Comparison of ENCODE assay signal across 8 mouse cellular contexts in the genomic region with DNA sequence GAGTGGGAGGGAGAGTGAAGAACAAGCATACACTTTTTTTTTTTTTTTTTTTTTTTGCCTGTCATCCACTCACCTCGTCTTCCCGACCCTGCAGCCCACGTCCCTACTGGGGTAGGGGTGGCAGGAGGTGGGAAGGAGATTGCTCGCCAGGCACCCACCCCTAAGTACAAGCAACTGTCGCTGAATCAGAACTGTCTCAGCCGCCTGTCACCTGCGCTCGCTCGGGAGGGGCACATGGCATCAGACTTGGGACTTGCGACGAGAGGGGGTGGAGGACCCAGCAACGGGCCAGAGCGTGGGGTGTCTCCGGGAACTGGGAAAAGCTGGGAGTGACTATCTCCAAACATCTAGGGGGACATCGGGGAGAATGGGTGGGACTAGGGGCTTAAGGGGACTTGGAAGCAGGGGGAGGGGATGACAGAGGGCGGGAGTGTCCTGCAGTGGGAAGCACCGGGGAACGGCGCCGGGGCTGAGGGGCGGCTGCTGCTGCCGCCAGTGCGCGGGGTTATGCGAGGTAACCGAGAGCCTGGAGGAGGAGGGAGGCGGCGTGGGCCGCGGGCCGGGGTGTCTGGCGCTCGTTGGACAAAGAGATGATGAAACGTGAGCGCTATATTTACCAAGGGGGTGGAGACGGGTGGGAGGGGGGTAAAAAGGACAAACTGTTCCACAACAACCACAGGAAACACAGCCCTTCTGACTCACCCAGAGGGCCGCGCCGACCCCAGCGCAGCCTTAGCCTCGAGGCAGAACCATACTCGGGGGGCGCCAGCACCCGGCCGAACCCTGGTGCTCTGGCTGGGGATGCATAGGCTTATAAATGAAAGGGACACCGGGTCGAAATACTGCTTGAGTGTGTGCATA. TPM values are rescaled to one million over a fixed set of nuclear protein-coding genes. Genes with fewer than 3 reads are reported as not detected.
A peak's percentile ranks its signal among the peaks of the same experiment; 100 is the strongest.
DNase-seq lines count a peak whose midpoint lies in the region; ATAC-seq and TF ChIP-seq lines count a peak whose summit lies in the region.

No protein-coding gene starts in this region.

- TF ChIP-seq CTCF in E14TG2a.4 (conservative IDR thresholded peaks at IDR 0.05; ENCODE audit: low read length): no peak
- TF ChIP-seq CTCF in layer of hippocampus, adult 2 months (conservative IDR thresholded peaks at IDR 0.05): no peak
- TF ChIP-seq CTCF in lung, embryonic 14.5 days (IDR thresholded peaks at IDR 0.05; ENCODE audit: low read depth): no peak

- no peak overlapping the region for H3K27ac ChIP-seq in forebrain, embryonic 15.5 days (replicated peaks)
- peak overlapping the region; percentile 99 for H3K27ac ChIP-seq in layer of hippocampus, adult 2 months
- H3K27ac ChIP-seq in lung, embryonic 14.5 days (ENCODE audit: low read depth): no peak overlapping the region
- no peak overlapping the region for H3K27ac ChIP-seq in neural tube, embryonic 15.5 days (replicated peaks)

- peak overlapping the region; percentile 41 for H3K9ac ChIP-seq in forebrain, embryonic 15.5 days (replicated peaks)
- H3K9ac ChIP-seq in lung, embryonic 14.5 days: peak overlapping the region; percentile 42
- H3K9ac ChIP-seq in neural tube, embryonic 15.5 days (replicated peaks): peak overlapping the region; percentile 42

- H3K4me3 ChIP-seq in E14TG2a.4 (replicated peaks; ENCODE audit: low read length): peak overlapping the region; percentile 82
- peak overlapping the region; percentile 45 for H3K4me3 ChIP-seq in forebrain, embryonic 15.5 days
- H3K4me3 ChIP-seq in layer of hippocampus, adult 2 months: peak overlapping the region; percentile 68
- H3K4me3 ChIP-seq in lung, embryonic 14.5 days (ENCODE audit: low read depth, low read length): peak overlapping the region; percentile 42
- peak overlapping the region; percentile 46 for H3K4me3 ChIP-seq in neural tube, embryonic 15.5 days (replicated peaks)

- peaks cover 69% of the 10 kb centered on the region for H3K4me1 ChIP-seq in E14TG2a.4 (replicated peaks; ENCODE audit: low read depth, low read length)
- H3K4me1 ChIP-seq in forebrain, embryonic 15.5 days: peaks cover 33% of the 10 kb centered on the region
- peaks cover 6% of the 10 kb centered on the region; the same call in 1 of the 2 replicates for H3K4me1 ChIP-seq in lung, embryonic 14.5 days (ENCODE audit: insufficient read depth)
- peaks cover 30% of the 10 kb centered on the region for H3K4me1 ChIP-seq in neural tube, embryonic 15.5 days

- intact Hi-C loops in heart, postnatal 14 days (cut with DNase I): loop anchor here (1.0 to 2.0 kb wide), 6 partner anchors 8 to 218 kb away; no protein-coding TSS in a partner anchor

- under 1% methylated on average over 47 of the region's 47 CpGs for WGBS in forebrain, embryonic 15.5 days
- WGBS in lung, embryonic 14.5 days: 1% methylated on average over 47 of the region's 47 CpGs
- WGBS in neural tube, embryonic 15.5 days: under 1% methylated on average over 46 of the region's 47 CpGs

- H3K9me3 ChIP-seq in E14TG2a.4 (ENCODE audit: low read length): no peaks in the 10 kb centered on the region
- no peaks in the 10 kb centered on the region for H3K9me3 ChIP-seq in forebrain, embryonic 15.5 days
- no peaks in the 10 kb centered on the region for H3K9me3 ChIP-seq in lung, embryonic 14.5 days (ENCODE audit: low read depth, low read length)
- no peaks in the 10 kb centered on the region for H3K9me3 ChIP-seq in neural tube, embryonic 15.5 days (replicated peaks)

- peak overlapping the region; percentile 91 for H3K4me2 ChIP-seq in forebrain, embryonic 15.5 days (replicated peaks)
- peak overlapping the region; percentile 89 for H3K4me2 ChIP-seq in lung, embryonic 14.5 days
- H3K4me2 ChIP-seq in neural tube, embryonic 15.5 days: peak overlapping the region; percentile 96

- peaks cover 3% of the 10 kb centered on the region; the same call in 1 of the 2 replicates for H3K36me3 ChIP-seq in E14TG2a.4 (ENCODE audit: insufficient read depth, low read length)
- H3K36me3 ChIP-seq in forebrain, embryonic 15.5 days: no peaks in the 10 kb centered on the region
- H3K36me3 ChIP-seq in lung, embryonic 14.5 days (ENCODE audit: insufficient read depth): no peaks in the 10 kb centered on the region
- H3K36me3 ChIP-seq in neural tube, embryonic 15.5 days: no peaks in the 10 kb centered on the region

- peak; percentile 85 for DNase-seq in cerebellum, adult 11 months
- peak; percentile 96 to 97 for DNase-seq in heart, postnatal 14 days
- DNase-seq in layer of hippocampus, adult 2 months (ENCODE audit: low spot score in 2 of 2): peak; percentile 77
- peak; percentile 67 for DNase-seq in lung, embryonic 14.5 days
- peak; percentile 93 for DNase-seq in testis, postnatal 10 days (ENCODE audit: low spot score)

- ATAC-seq in forebrain, embryonic 15.5 days (replicated peaks): peak; percentile 34
- peak; percentile 54 for ATAC-seq in lung, embryonic 14.5 days (ENCODE audit: insufficient read depth)
- peak; percentile 36; the same call in 1 of the 2 replicates for ATAC-seq in neural tube, embryonic 15.5 days (ENCODE audit: low FRiP score)

- H3K27me3 ChIP-seq in E14TG2a.4 (ENCODE audit: insufficient read depth, low read length): no peaks in the 10 kb centered on the region
- H3K27me3 ChIP-seq in forebrain, embryonic 15.5 days: peaks cover 35% of the 10 kb centered on the region
- H3K27me3 ChIP-seq in lung, embryonic 14.5 days (ENCODE audit: insufficient read depth, low read length): peaks cover 43% of the 10 kb centered on the region
- peaks cover 57% of the 10 kb centered on the region for H3K27me3 ChIP-seq in neural tube, embryonic 15.5 days (replicated peaks)

RNA-seq across cellular contexts. Expression of gene Klf9, which starts 6.4 kb away (rescaled TPM):
- 2.4 and 2.5 TPM in 2 replicates for polyA plus RNA-seq in forebrain, embryonic 15.5 days (2015; fragmentation: Nextera tagmentation; extraction: Ambion mirVana)
- total RNA-seq in heart, postnatal 14 days (2021): 100 to 1,000 TPM; 137 to 150 TPM
- total RNA-seq in layer of hippocampus, adult 2 months (2021): 100 to 1,000 TPM; 176 to 178 TPM
- polyA plus RNA-seq in lung, embryonic 14.5 days (2014; fragmentation: Nextera tagmentation; extraction: Ambion mirVana): 2.0 and 2.3 TPM in 2 replicates
- polyA plus RNA-seq in neural tube, embryonic 15.5 days (2015; fragmentation: Nextera tagmentation; extraction: Ambion mirVana): 5.0 and 5.3 TPM in 2 replicates
